Mouse (Mus musculus): ENCODE measurements at regions not wholly inside any gene's neighbourhood (a gene's known extent, or its start where the extent isn't known, plus 50 kb on each side); places are given as distances from the start of the nearest gene placed in this dataset.

GRCm38 (mm10) chr13:48316747-48317146, 55.7 kb downstream of the Id4 start:
- DNase-seq (ENCODE audit: low spot score in 2 of 2) = no peak

DNA sequence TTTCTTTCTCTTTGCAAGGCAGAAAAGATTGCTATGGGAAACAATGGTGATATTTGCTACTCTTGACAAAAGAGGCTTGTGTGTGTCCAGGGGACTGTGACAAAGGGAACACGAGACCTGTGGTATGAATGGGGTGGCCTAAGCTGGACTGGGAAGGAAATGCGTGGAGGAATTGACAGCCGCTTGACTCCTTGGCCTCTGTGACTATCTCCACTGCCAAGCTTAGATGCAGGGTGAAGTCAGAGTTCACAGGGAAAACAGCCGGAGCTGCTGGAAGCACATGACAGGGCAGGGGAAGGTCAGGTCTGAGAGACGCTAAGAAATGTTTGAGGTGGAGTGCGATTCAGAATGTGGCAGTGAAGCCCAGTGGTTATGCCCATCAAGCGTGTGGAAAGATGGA, 56.4 kb downstream of the Id4 start:
- peak; percentile 4 to 17 for DNase-seq (ENCODE audit: low spot score in 2 of 2)

GRCm38 (mm10) chr13:48319001-48319400, 58.0 kb downstream of the Id4 start:
- DNase-seq (ENCODE audit: low spot score in 2 of 2) = peak in 1 of 2 experiments; percentile 10

GRCm38 (mm10) chr13:48324290-48324718, 63.3 kb downstream of the Id4 start:
- peak; percentile 0 to 25 for DNase-seq (ENCODE audit: low spot score in 2 of 2)

DNA sequence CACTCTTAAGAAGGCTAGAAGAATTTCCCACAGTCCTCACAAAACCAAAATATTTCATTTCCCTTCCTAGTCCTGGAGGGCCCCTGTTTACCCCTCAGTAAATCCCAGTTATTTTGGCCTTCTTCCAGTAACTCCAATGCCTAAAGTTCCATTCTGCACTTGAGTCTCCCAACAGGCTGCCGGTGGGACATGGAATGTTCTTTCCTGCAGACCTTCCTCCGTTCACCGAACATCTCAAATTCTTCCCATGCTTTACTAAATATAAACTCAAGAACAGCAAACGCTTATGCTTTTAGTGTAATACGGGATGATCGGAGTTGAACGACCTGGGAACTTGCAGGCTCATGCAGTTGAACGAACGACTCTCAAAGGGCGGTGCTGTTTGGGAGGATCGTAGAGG, 69.6 kb downstream of the Id4 start:
- DNase-seq (ENCODE audit: low spot score in 2 of 2) = no peak

- DNase-seq (ENCODE audit: low spot score in 2 of 2) = no peak
These were observed 75.1 kb downstream of the Id4 start for GRCm38 (mm10) chr13:48336135-48336534.

DNA sequence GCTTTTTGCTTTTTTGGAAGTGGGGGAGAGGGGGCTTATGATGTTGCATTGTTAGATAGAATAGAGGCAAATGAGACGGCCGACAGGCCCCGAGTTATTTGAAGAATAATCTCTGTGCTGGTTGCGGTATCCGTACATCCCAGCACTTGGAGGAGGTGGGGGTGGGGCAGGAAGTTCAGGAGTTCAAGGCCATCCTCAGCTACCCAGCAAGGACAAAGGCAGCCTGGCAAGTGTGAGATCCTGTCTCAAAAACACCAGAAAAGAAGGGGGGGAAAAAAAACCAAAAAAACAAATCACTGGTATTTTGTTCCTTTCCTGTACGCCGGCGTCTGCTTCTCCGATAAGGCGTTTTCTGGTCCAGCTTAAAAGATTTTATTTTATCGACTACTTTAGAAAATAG, 75.6 kb downstream of the Id4 start:
- DNase-seq (ENCODE audit: low spot score in 2 of 2) = no peak

- no peak for DNase-seq (ENCODE audit: low spot score in 2 of 2)
These were observed 77.5 kb downstream of the Id4 start for GRCm38 (mm10) chr13:48338561-48338960.

DNA sequence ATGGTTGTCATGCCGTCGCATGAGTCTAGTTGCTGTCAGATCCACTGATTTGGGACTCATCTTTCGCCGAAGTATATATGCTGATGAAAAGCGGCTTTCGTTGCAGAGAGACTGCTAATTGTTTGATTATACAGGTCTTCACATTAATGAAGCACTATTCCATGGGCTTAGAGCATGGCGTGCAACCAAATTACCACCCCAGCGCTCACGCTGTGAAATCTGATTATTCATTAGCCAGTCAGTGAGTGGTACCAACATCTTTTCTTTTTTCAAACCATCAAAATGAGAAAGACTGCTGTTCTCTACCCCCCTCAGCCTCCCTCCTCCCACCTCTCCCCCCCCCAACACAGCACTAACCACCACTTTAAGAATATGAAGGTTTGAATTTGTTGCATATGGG, 89.1 kb downstream of the Id4 start:
- no peak for DNase-seq (ENCODE audit: low spot score in 2 of 2)

GRCm38 (mm10) chr13:48350955-48351354, 89.9 kb downstream of the Id4 start:
- no peak for DNase-seq (ENCODE audit: low spot score in 2 of 2)

DNA sequence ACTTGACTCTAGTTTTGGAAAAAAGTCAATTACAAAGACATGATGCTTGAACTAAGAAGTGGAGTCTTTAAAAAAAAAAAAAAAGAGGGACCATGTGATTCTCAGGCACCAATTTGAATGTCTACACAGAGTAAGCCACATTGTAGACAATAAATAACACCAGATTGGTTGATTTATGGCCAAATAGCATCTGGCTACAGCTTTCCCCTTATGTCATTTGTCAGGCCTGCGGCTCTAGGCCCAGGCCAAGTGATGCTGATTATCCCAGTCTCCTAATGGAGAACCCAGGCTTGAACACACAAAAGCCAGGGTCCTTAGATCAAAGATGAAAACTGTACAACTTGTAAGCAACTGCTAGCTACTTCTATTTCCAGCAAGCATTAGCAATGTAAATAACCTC, 96.1 kb downstream of the Id4 start:
- no peak for DNase-seq (ENCODE audit: low spot score in 2 of 2)

GRCm38 (mm10) chr13:48357640-48358039, 96.6 kb downstream of the Id4 start:
- no peak for DNase-seq (ENCODE audit: low spot score in 2 of 2)

- DNase-seq (ENCODE audit: low spot score in 2 of 2) = no peak
These were observed 110.0 kb downstream of the Id4 start for GRCm38 (mm10) chr13:48371060-48371459.

- no peak for DNase-seq (ENCODE audit: low spot score in 2 of 2)
These were observed 115.4 kb downstream of the Id4 start for GRCm38 (mm10) chr13:48376405-48376804.

GRCm38 (mm10) chr13:48383580-48384445, 122.8 kb downstream of the Id4 start:
- DNase-seq (ENCODE audit: low spot score in 2 of 2) = no peak

DNA sequence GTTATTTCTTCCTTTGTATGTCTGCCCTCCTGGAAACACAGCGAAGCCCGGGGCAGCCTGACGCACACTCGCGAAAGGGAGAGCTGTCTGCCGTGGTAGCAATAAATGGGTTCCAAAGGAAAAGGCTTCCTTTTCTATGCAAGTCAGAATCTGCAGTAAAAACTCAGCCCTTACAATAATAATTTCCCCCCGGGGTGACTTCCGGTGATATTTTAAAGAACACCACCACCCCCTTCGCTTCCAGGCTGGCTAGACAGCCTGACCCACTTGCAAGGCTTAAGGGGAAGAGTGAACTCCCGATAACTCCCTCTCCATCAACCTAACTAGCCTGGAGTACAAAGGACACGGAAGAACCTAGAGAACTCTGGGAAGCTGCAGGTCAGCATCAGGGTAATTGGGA, 123.9 kb downstream of the Id4 start:
- no peak for DNase-seq (ENCODE audit: low spot score in 2 of 2)

- no peak for DNase-seq (ENCODE audit: low spot score in 2 of 2)
These were observed 122.1 kb downstream of the Zfp169 start for GRCm38 (mm10) chr13:48391126-48391525.

GRCm38 (mm10) chr13:48397761-48398160, 115.5 kb downstream of the Zfp169 start:
- no peak for DNase-seq (ENCODE audit: low spot score in 2 of 2)

DNA sequence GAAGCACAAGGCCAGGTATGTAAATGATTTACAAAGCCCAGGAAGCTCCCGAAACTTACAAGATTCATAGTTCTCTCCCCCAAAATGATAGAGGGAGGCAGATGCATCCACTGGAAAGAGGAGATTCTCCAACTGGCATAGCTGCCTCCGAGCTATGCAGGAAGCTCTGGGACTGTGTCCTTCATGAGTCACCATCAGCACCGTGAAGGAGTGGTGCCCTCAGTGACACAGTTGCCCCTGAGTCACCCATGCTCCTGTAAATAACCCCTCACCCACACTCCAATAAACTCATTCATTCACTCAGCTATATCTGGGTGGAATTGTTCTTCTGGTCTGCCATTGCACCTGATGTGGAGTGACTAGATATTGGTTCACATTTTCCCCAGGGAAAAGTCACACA, 114.6 kb downstream of the Zfp169 start:
- no peak for DNase-seq (ENCODE audit: low spot score in 2 of 2)

DNA sequence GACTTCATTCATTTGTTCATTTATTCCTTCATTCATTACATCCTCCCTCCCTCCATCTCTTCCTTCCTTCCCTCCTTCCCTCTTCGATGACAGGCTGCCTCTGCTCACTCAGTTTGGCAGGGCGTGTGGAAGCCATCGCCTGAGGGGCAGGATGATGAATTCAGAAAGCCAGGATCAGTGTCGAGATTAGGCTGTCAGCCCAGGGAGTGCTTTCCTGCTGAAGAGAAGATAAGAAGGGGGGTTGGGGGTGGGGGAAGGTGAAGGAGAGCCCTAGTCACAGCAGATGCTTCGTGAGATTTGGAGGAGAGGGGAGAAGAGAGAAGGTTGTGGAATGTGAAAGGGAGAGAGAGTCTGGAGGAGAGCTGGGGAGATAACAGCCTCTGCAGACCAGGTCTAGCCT, 110.9 kb downstream of the Zfp169 start:
- no peak for DNase-seq (ENCODE audit: low spot score in 2 of 2)

DNA sequence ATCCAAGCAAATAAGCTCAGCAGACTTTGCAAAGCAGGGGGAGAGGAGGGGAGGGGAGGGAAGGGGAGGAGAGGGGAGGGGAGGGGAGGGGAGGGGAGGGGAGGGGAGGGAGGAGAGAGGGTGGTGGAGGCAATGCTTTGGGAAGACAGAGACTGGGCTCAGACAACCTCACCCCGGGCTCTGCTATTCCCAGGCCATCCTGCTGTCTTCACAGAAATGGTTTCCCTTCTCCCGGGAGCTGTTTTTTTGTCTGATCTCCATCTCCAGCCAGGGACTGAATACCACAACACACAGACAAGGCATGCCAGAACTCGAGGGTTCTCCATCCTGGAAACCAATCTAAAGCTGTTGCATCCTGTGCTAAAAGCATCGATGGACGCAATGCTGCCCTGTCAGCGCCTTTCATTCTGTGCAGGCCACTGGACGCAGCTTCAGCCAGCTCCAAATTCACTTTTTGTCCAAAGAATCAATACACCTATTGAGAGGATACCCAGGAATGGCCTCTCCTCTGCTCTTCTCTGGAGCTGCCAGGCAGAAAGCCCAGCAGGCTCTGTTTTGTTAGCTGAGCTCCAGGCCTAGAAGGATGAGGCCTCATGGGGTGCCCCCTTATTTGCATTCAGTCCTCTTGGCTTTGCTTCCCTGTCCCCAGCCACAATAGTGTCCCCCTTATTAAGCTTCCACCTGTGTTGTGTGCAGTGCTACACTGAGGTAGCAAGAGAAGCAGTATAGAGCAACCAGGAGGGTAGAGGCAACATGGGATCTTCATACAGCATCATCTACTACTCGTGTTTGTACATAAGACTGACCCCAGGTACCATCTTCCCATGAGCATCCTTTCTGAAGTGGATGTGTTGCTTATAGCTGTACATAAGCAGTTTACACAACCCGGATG, 90.6 kb downstream of the Zfp169 start:
- DNase-seq (ENCODE audit: low spot score in 2 of 2) = no peak

- DNase-seq (ENCODE audit: low spot score in 2 of 2) = no peak
These were observed 86.4 kb downstream of the Zfp169 start for GRCm38 (mm10) chr13:48426816-48427215.

Data from heart, adult 9 months (tissue).